Mouse (Mus musculus): Measurements from ENCODE around the gene E130311K13Rik.

Gene E130311K13Rik

GRCm38 (mm10) chr3:63895786-63896185 lies 33.5 kb downstream of the E130311K13Rik start:
- DNase-seq (ENCODE audit: low spot score) = no peak

- no peak for DNase-seq (ENCODE audit: low spot score)
Measured at GRCm38 (mm10) chr3:63893677-63894076, 35.6 kb downstream of the E130311K13Rik start.

DNA sequence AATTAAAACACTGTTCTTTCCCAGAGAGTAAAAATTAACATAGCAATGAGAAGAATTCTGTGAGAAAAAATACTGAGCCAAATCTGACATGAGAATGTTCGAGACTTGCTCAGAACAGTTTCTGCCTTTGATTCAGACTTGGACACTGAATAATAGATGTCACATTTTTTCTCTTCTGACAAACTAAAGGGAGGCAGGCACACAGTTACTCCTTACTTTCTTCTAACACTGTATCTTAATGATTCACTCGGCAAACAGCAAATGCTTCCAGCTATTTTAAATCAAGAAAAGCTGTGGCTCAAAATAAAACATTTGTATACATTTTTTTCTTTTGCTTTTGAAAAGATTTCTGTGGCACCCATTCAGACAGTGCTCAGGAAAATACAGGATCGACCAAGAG lies 37.1 kb downstream of the E130311K13Rik start:
- DNase-seq (ENCODE audit: low spot score) = no peak

DNA sequence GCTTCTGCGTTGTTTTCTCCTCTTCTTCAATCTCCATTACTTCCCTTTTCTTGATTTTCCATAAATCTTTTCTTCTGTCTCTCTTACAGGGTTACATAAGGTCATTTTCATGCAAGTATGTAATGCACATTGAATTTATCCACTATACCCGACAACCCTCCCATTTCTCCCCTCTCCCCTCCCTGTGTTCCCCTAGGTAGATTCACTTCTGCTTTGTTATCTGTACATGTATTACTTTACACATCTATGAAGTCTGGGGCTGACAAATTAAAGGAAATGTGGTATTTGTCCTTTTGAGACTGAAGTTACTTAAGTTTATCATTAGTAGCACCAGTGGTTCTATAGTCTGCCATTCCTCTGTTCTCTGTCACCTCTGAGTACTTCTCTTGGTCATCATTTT lies 48.2 kb downstream of the E130311K13Rik start:
- DNase-seq (ENCODE audit: low spot score) = no peak

DNA sequence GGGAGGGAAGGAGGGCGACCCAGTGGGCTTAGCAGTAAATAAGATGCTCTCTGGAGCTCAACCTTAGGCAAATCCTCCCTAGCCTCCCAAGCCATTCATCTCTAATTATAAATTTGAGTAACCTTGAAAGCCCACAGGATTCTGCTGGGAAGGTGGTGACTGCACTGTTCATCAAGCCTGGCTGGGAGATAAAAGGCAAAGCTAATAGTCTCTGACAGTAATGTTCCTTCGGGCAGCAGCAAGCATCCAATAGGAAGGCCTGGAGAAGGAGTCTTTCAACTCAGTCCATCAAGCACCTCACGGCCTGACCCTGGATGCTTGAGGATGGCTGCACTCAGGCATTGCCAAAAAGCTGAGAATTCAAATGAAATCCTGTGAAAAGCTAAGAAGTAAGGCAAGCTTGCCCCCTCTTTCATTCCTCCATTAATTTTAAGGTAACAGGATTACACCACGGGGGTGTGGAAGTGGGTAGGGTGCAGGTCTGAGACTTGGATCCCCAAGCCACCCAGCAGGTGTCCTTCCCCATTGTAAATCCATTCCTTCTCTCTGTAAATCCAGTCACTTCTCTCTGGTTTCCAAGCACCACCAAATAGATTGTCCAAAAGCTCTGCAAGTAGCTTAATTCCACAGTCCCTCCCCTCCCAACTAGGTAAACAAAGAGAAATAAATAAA lies 50.1 kb downstream of the E130311K13Rik start:
- DNase-seq (ENCODE audit: low spot score) = no peak

DNA sequence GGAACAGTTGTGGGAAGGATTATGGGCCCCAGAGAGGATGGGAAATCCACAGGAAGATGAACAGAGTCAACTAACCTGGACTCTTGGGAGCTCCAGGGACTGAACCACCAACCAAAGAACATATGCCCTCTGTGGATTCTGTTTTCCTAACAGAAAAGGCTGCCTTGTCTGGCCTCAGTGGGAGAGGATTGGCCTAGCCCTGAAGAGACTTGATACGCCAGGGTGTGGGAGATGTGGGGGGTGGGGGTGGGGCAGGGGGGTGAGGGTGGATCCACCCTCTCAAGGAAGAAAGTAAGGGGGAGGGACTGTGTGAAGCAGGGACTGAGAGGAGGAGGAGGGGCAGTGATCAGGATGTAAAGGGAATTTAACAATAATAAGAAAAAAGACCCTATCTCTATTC lies 56.5 kb downstream of the E130311K13Rik start:
- no peak for DNase-seq (ENCODE audit: low spot score)

GRCm38 (mm10) chr3:63871249-63871648 lies 58.0 kb downstream of the E130311K13Rik start:
- no peak for DNase-seq (ENCODE audit: low spot score)

GRCm38 (mm10) chr3:63868285-63868684 lies 61.0 kb downstream of the E130311K13Rik start:
- peak; percentile 24 for DNase-seq (ENCODE audit: low spot score)

DNA sequence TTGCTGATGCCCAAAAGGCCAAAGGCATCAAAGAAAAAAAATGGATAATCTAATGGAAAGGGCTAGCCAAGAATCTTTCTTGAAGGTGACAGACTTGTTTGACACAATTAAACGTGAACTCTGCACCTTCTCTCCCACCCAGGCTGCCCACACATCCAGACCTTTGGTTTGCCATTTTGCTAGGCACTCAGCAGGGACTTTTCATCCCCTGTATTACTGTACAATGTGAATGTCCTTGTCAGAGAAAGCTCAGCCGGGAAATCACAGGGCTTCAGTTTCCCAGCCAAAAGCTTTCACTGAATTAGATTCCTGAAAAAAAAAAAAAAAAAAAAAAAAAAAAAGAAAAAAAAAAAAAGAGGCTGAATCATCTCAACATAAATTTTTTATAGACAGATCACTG lies 64.2 kb downstream of the E130311K13Rik start:
- DNase-seq (ENCODE audit: low spot score) = no peak

All from left cerebral cortex, adult 11 months (tissue).